Mouse (Mus musculus) MEL (cell line): ENCODE results near the gene Ripply3.
A peak's percentile ranks its signal among the peaks of the same experiment; 100 is the strongest.
"Not testable (repeated sequence)": the region's sequence is repeated elsewhere in the genome, so short reads cannot be mapped to it uniquely, and the experiment has no call there.

Source experiments
- CTCF ChIP-seq, 3 experiments: IDR thresholded peaks in 2 of 3; conservative IDR thresholded peaks in 1 of 3; 2 replicates each; pipeline ENCODE4 v1.5.1; 2011 to 2012; ENCODE audit warnings: low read length in 3 of 3, low read depth in 2 of 3, mild to moderate bottlenecking in 2 of 3, improper control_type of control experiment in 1 of 3, inconsistent platforms in 1 of 3, mixed read lengths in 1 of 3, moderate library complexity in 1 of 3; ENCODE audit not compliant: control insufficient read depth in 1 of 3, insufficient read depth in 1 of 3, poor library complexity in 1 of 3, severe bottlenecking in 1 of 3
- EP300 ChIP-seq, 2 experiments: IDR thresholded peaks; 2 replicates each; pipeline ENCODE4 v1.6.1; 2011; ENCODE audit warnings: improper control_type of control experiment in 2 of 2, low read length in 2 of 2, low read depth in 1 of 2, mild to moderate bottlenecking in 1 of 2
- GATA1 ChIP-seq: IDR thresholded peaks from 2 replicates; pipeline ENCODE4 v1.6.1; 2011; ENCODE audit warnings: low read depth, low read length, improper control_type of control experiment
- HCFC1 ChIP-seq: IDR thresholded peaks from 2 replicates; pipeline ENCODE4 v1.6.1; 2012; ENCODE audit warnings: low read depth, mild to moderate bottlenecking, inconsistent platforms, low read length, improper control_type of control experiment, moderate library complexity
- MAFK ChIP-seq: IDR thresholded peaks from 2 replicates; pipeline ENCODE4 v1.6.1; 2011; ENCODE audit warnings: low read depth, mild to moderate bottlenecking, low read length, improper control_type of control experiment, borderline replicate concordance
- MAZ ChIP-seq: IDR thresholded peaks from 2 replicates; pipeline ENCODE4 v1.6.1; 2012; ENCODE audit warnings: low read depth, mild to moderate bottlenecking, inconsistent platforms, low read length, improper control_type of control experiment
- MEF2A ChIP-seq: IDR thresholded peaks from 2 replicates; pipeline ENCODE4 v1.6.1; 2014; ENCODE audit warnings: low read depth, mild to moderate bottlenecking, inconsistent platforms, low read length, improper control_type of control experiment; ENCODE audit not compliant: poor library complexity, insufficient replicate concordance, severe bottlenecking; ENCODE audit errors: extremely low read depth
- POLR2A ChIP-seq, 2 experiments: IDR thresholded peaks; 2 replicates each; pipeline ENCODE4 v1.6.1; 2011 to 2012; ENCODE audit warnings: low read length in 2 of 2, mild to moderate bottlenecking in 2 of 2, control low read depth in 1 of 2, improper control_type of control experiment in 1 of 2, low read depth in 1 of 2, moderate library complexity in 1 of 2; ENCODE audit not compliant: control insufficient read depth in 1 of 2, insufficient read depth in 1 of 2, poor library complexity in 1 of 2
- TAL1 ChIP-seq: IDR thresholded peaks from 2 replicates; pipeline ENCODE4 v1.6.1; 2012; ENCODE audit warnings: mild to moderate bottlenecking, inconsistent platforms, low read length, moderate library complexity, mixed read lengths
- USF1 ChIP-seq: IDR thresholded peaks from 2 replicates; pipeline ENCODE4 v1.6.1; 2014; ENCODE audit warnings: low read depth, mild to moderate bottlenecking, inconsistent platforms, low read length, improper control_type of control experiment, moderate library complexity
- ZMIZ1 ChIP-seq: IDR thresholded peaks from 2 replicates; pipeline ENCODE4 v1.6.1; 2012; ENCODE audit warnings: low read depth, mild to moderate bottlenecking, inconsistent platforms, low read length, improper control_type of control experiment, moderate library complexity

GRCm38 (mm10) chr16:94339164-94340160 lies 11.2 kb downstream of the Ripply3 start:
- not testable (repeated sequence) for TF ChIP-seq MEF2A; TAL1; MAFK; GATA1; EP300 (IDR thresholded peaks at IDR 0.05; ENCODE audit: low read depth in 1 of 2, low read length in 2 of 2); USF1; POLR2A (IDR thresholded peaks at IDR 0.05; ENCODE audit: control insufficient read depth in 1 of 2, insufficient read depth in 1 of 2, low read depth in 1 of 2, low read length in 2 of 2, poor library complexity in 1 of 2); ZMIZ1; MAZ
- TF ChIP-seq CTCF (IDR thresholded peaks at IDR 0.05 in 2 of 3, conservative IDR thresholded peaks at IDR 0.05 in 1 of 3; ENCODE audit: control insufficient read depth in 1 of 3, insufficient read depth in 1 of 3, low read depth in 2 of 3, low read length in 3 of 3, poor library complexity in 1 of 3, severe bottlenecking in 1 of 3) (peak in 2 of 3 experiments; percentile 22 to 33; a peak in 4 of 6 replicates), HCFC1 (peak; percentile 66)
